Mouse (Mus musculus) cerebellum, adult 9-11 months (tissue): ENCODE results near the gene Cntn5.
"Not testable (repeated sequence)": the region's sequence is repeated elsewhere in the genome, so short reads cannot be mapped to it uniquely, and the experiment has no call there.

ENCODE experiments used
- DNase-seq: peaks from one replicate; pipeline ENCODE4 v3.0.0; 2022

Gene Cntn5

GRCm38 (mm10) chr9:10645951-10646350 is 258.6 kb downstream of the Cntn5 start:
- no peak for DNase-seq

GRCm38 (mm10) chr9:10645045-10645830 is 259.3 kb downstream of the Cntn5 start:
- DNase-seq = no peak

- DNase-seq = peak; percentile 81
Measured at GRCm38 (mm10) chr9:10618036-10618435, 286.5 kb downstream of the Cntn5 start.

GRCm38 (mm10) chr9:10575346-10576241 is 329.0 kb downstream of the Cntn5 start:
- no peak for DNase-seq

GRCm38 (mm10) chr9:10569830-10570229 is 334.7 kb downstream of the Cntn5 start:
- DNase-seq = no peak

- not testable (repeated sequence) for DNase-seq
Measured at GRCm38 (mm10) chr9:10540877-10541276, 363.7 kb downstream of the Cntn5 start.

GRCm38 (mm10) chr9:10532248-10532647 is 372.3 kb downstream of the Cntn5 start:
- no peak for DNase-seq

GRCm38 (mm10) chr9:10531087-10531486 is 373.5 kb downstream of the Cntn5 start:
- DNase-seq = no peak

GRCm38 (mm10) chr9:10529528-10529927 is 375.0 kb downstream of the Cntn5 start:
- no peak for DNase-seq

GRCm38 (mm10) chr9:10529113-10529512 is 375.5 kb downstream of the Cntn5 start:
- no peak for DNase-seq

- no peak for DNase-seq
Measured at GRCm38 (mm10) chr9:10528692-10529091, 375.9 kb downstream of the Cntn5 start.

GRCm38 (mm10) chr9:10525915-10526667 is 378.5 kb downstream of the Cntn5 start:
- no peak for DNase-seq

GRCm38 (mm10) chr9:10522604-10523003 is 382.0 kb downstream of the Cntn5 start:
- no peak for DNase-seq

GRCm38 (mm10) chr9:10521054-10521453 is 383.5 kb downstream of the Cntn5 start:
- DNase-seq = no peak

GRCm38 (mm10) chr9:10492243-10492642 is 412.3 kb downstream of the Cntn5 start:
- no peak for DNase-seq

- DNase-seq = no peak
Measured at GRCm38 (mm10) chr9:10471484-10472125, 433.0 kb downstream of the Cntn5 start.

- no peak for DNase-seq
Measured at GRCm38 (mm10) chr9:10464758-10465157, 439.8 kb downstream of the Cntn5 start.

GRCm38 (mm10) chr9:10457900-10458299 is 446.7 kb downstream of the Cntn5 start:
- no peak for DNase-seq

GRCm38 (mm10) chr9:10448987-10449563 is 455.5 kb downstream of the Cntn5 start:
- no peak for DNase-seq

GRCm38 (mm10) chr9:10447220-10447837 is 457.2 kb downstream of the Cntn5 start:
- DNase-seq = no peak

GRCm38 (mm10) chr9:10412075-10412474 is 492.5 kb downstream of the Cntn5 start:
- no peak for DNase-seq

- DNase-seq = no peak
Measured at GRCm38 (mm10) chr9:10400099-10400498, 504.5 kb downstream of the Cntn5 start.
